Mouse (Mus musculus): ENCODE results near the gene Ppp1r36. TPM values are rescaled to one million over a fixed set of nuclear protein-coding genes. Genes with fewer than 3 reads are reported as not detected.

The Ppp1r36 gene
- polyA plus RNA-seq, 1 experiment from 2014 or later = 1.9 TPM

DNA sequence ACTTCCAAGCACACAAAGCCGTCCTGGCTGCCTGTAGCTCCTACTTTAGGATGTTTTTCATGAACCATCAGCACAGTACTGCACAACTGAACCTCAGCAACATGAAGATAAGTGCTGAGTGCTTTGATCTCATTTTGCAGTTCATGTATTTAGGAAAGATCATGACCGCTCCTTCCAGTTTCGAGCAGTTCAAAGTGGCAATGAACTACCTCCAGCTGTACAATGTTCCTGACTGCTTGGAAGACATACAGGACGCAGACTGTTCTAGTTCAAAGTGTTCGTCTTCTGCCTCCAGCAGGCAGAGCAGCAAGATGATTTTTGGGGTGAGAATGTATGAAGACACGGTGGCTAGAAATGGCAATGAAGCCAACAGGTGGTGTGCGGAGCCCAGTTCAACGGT lies 32.0 kb upstream of the Ppp1r36 start:
- Histone ChIP-seq H3K27ac (ENCODE audit: low read length) (no peak overlapping the region), H3K4me1 (ENCODE audit: control insufficient read depth, insufficient read depth, low read length) (no peaks in the 10 kb centered on the region), H3K27me3 (ENCODE audit: control insufficient read depth, insufficient read depth, low read depth, low read length) (no peaks in the 10 kb centered on the region), H3K4me3 (ENCODE audit: low read depth, low read length) (no peak overlapping the region), H3K36me3 (ENCODE audit: control insufficient read depth, insufficient read depth, low read length) (peaks cover 6% of the 10 kb centered on the region; the same call in 1 of the 2 replicates), H3K9ac (ENCODE audit: low read depth, low read length) (no peak overlapping the region), H3K4me2 (ENCODE audit: low read length) (no peak overlapping the region), H3K9me3 (replicated peaks; ENCODE audit: control insufficient read depth, low read length, poor library complexity, severe bottlenecking) (no peaks in the 10 kb centered on the region)
- no peak for ATAC-seq
- 94% methylated on average over 8 of the region's 8 CpGs for WGBS

DNA sequence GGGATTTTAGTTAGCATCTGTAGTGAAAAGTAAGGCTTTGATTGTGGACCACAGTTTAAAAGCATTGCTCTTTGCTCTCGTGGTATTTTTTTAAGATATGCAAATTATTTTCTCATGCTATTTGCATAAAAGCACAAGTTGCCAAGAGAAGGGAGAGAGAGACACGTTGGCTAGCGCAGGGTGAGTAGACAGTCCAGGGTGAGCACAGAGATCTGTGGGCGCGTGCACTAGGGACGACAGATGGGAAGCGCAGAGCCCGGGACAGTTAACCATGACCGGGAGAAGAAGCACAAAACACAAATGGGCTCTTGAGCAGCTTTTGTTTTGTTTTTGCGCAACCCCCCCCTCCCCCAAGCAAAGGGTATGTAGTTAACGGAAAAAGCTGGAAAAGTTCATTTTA lies 28.5 kb upstream of the Ppp1r36 start:
- Histone ChIP-seq H3K4me1 (ENCODE audit: control insufficient read depth, insufficient read depth, low read length) (no peaks in the 10 kb centered on the region), H3K36me3 (ENCODE audit: control insufficient read depth, insufficient read depth, low read length) (peaks cover 6% of the 10 kb centered on the region; the same call in 1 of the 2 replicates), H3K27ac (ENCODE audit: low read length) (no peak overlapping the region), H3K4me2 (ENCODE audit: low read length) (no peak overlapping the region), H3K9ac (ENCODE audit: low read depth, low read length) (no peak overlapping the region), H3K9me3 (replicated peaks; ENCODE audit: control insufficient read depth, low read length, poor library complexity, severe bottlenecking) (no peaks in the 10 kb centered on the region), H3K4me3 (ENCODE audit: low read depth, low read length) (no peak overlapping the region), H3K27me3 (ENCODE audit: control insufficient read depth, insufficient read depth, low read depth, low read length) (no peaks in the 10 kb centered on the region)
- WGBS = 65% methylated on average over 11 of the region's 11 CpGs
- ATAC-seq = no peak

DNA sequence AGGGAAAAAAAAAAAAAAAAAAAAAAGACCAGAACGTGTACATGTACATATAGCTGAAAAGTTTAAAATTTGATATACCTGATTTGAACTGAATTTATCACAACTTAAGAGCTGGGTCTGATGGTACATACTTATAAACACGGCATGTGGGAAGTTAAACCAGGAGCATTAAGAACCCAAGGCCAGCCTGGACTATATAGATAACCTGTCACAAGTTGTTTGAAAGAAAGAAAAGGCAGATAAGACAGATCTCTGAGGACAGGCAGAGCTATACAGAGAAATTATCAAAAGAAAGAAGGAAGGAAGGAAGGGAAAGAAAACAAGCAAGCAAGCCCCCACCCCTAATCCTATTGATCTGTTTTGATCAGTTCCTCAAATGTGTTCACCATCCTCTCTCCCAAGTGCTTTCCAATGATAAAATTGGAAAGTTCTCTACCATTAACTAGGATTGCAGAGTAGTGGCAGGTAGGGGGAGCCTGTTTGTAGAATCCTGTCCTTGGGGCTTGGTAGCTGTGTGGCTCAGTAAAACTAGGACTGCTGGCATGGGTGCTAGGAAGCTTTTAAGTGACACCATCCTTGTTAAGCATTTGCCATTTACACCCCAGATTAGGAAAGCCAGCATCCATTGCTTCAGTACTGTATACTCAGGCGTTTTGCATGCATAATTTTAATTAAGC lies 25.6 kb upstream of the Ppp1r36 start:
- ATAC-seq = no peak
- WGBS = 81% methylated on average over 3 of the region's 3 CpGs
- H3K9ac ChIP-seq (ENCODE audit: low read depth, low read length) = no peak overlapping the region

GRCm38 (mm10) chr12:76392979-76393378 lies 24.4 kb upstream of the Ppp1r36 start:
- no peak overlapping the region for H3K27ac ChIP-seq (ENCODE audit: low read length)
- no peaks in the 10 kb centered on the region for H3K36me3 ChIP-seq (ENCODE audit: control insufficient read depth, insufficient read depth, low read length)
- H3K4me3 ChIP-seq (ENCODE audit: low read depth, low read length) = no peak overlapping the region
- H3K9ac ChIP-seq (ENCODE audit: low read depth, low read length) = no peak overlapping the region
- H3K4me2 ChIP-seq (ENCODE audit: low read length) = no peak overlapping the region
- no peaks in the 10 kb centered on the region for H3K4me1 ChIP-seq (ENCODE audit: control insufficient read depth, insufficient read depth, low read length)
- H3K27me3 ChIP-seq (ENCODE audit: control insufficient read depth, insufficient read depth, low read depth, low read length) = no peaks in the 10 kb centered on the region
- WGBS = 82% methylated on average over 5 of the region's 5 CpGs
- no peak for ATAC-seq
- no peaks in the 10 kb centered on the region for H3K9me3 ChIP-seq (replicated peaks; ENCODE audit: control insufficient read depth, low read length, poor library complexity, severe bottlenecking)

More for the DNA sequence above, 25.6 kb upstream of the Ppp1r36 start:
- Histone ChIP-seq H3K27me3 (ENCODE audit: control insufficient read depth, insufficient read depth, low read depth, low read length) (no peaks in the 10 kb centered on the region), H3K4me1 (ENCODE audit: control insufficient read depth, insufficient read depth, low read length) (no peaks in the 10 kb centered on the region), H3K27ac (ENCODE audit: low read length) (no peak overlapping the region), H3K4me2 (ENCODE audit: low read length) (no peak overlapping the region), H3K36me3 (ENCODE audit: control insufficient read depth, insufficient read depth, low read length) (0 out of 2 replicates have a peak, but pooled peaks cover under 1% of the 10 kb centered on the region), H3K4me3 (ENCODE audit: low read depth, low read length) (no peak overlapping the region), H3K9me3 (replicated peaks; ENCODE audit: control insufficient read depth, low read length, poor library complexity, severe bottlenecking) (no peaks in the 10 kb centered on the region)

DNA sequence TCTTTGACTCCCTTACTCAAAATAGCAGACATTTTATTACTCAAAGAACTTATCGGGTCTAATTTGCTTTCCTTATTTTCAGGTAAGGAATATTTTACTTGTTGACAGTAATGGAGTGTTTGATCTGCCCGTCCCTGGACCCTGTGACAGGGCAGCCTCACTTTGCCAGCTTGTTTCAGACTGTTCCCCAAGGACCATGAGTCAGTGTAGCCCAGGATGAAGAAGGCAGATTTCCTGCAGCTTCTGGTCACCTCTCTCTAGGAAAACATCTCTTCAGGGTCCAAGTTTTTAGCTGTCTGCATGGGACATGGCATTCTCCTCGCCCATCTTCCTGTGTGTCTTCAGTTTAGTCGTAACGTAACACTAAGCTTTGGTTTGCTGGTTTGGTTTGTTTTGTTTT lies 20.1 kb upstream of the Ppp1r36 start:
- ATAC-seq = no peak
- H3K9ac ChIP-seq (ENCODE audit: low read depth, low read length) = no peak overlapping the region
- H3K4me2 ChIP-seq (ENCODE audit: low read length) = no peak overlapping the region
- H3K36me3 ChIP-seq (ENCODE audit: control insufficient read depth, insufficient read depth, low read length) = no peaks in the 10 kb centered on the region
- H3K4me1 ChIP-seq (ENCODE audit: control insufficient read depth, insufficient read depth, low read length) = no peaks in the 10 kb centered on the region
- H3K27ac ChIP-seq (ENCODE audit: low read length) = no peak overlapping the region
- WGBS = 88% methylated on average over 5 of the region's 5 CpGs
- 0 out of 2 replicates have a peak, but pooled peaks cover 3% of the 10 kb centered on the region for H3K27me3 ChIP-seq (ENCODE audit: control insufficient read depth, insufficient read depth, low read depth, low read length)
- H3K9me3 ChIP-seq (replicated peaks; ENCODE audit: control insufficient read depth, low read length, poor library complexity, severe bottlenecking) = no peaks in the 10 kb centered on the region
- no peak overlapping the region for H3K4me3 ChIP-seq (ENCODE audit: low read depth, low read length)

DNA sequence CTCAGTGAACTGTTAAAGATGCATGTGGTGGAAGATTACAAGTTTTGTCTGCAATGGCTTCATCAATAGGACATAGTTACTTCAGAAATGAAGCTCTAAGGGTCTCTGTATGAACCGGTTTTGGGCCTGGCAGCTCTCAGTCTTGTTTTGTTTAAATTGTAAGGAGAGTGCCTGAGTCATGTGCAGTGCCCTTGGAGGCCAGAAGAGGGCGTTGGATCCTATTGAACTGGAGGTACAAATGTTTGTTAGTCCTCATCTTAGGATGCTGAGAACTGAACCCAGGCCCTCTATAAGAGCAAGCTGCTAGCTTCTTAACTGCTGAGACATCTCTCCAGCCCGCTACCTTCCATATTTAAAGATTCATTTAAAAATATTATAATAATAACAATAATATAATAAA lies 15.7 kb upstream of the Ppp1r36 start:
- Histone ChIP-seq H3K4me1 (ENCODE audit: control insufficient read depth, insufficient read depth, low read length) (peaks cover 4% of the 10 kb centered on the region; the same call in 1 of the 2 replicates), H3K36me3 (ENCODE audit: control insufficient read depth, insufficient read depth, low read length) (no peaks in the 10 kb centered on the region), H3K9me3 (replicated peaks; ENCODE audit: control insufficient read depth, low read length, poor library complexity, severe bottlenecking) (no peaks in the 10 kb centered on the region), H3K4me3 (ENCODE audit: low read depth, low read length) (no peak overlapping the region), H3K9ac (ENCODE audit: low read depth, low read length) (no peak overlapping the region), H3K4me2 (ENCODE audit: low read length) (no peak overlapping the region), H3K27ac (ENCODE audit: low read length) (no peak overlapping the region), H3K27me3 (ENCODE audit: control insufficient read depth, insufficient read depth, low read depth, low read length) (peaks cover 15% of the 10 kb centered on the region)
- ATAC-seq = no peak
- 56% methylated on average over 3 of the region's 3 CpGs for WGBS

GRCm38 (mm10) chr12:76402991-76403885 lies 14.1 kb upstream of the Ppp1r36 start:
- Histone ChIP-seq H3K9ac (ENCODE audit: low read depth, low read length) (peak overlapping the region; percentile 60), H3K9me3 (replicated peaks; ENCODE audit: control insufficient read depth, low read length, poor library complexity, severe bottlenecking) (no peaks in the 10 kb centered on the region), H3K4me2 (ENCODE audit: low read length) (peak overlapping the region; percentile 74), H3K27ac (ENCODE audit: low read length) (peak overlapping the region; percentile 71), H3K27me3 (ENCODE audit: control insufficient read depth, insufficient read depth, low read depth, low read length) (peaks cover 27% of the 10 kb centered on the region), H3K4me1 (ENCODE audit: control insufficient read depth, insufficient read depth, low read length) (peaks cover 4% of the 10 kb centered on the region; the same call in 1 of the 2 replicates), H3K4me3 (ENCODE audit: low read depth, low read length) (peak overlapping the region; percentile 50), H3K36me3 (ENCODE audit: control insufficient read depth, insufficient read depth, low read length) (no peaks in the 10 kb centered on the region)
- peak; percentile 92 for ATAC-seq
- WGBS = under 1% methylated on average over 52 of the region's 54 CpGs

- peak within 1 kb of the TSS; percentile 74 for H3K4me2 ChIP-seq (ENCODE audit: low read length)
Measured at GRCm38 (mm10) chr12:76403886-76404537, 13.3 kb upstream of the Ppp1r36 start, which contains the start of gene Hspa2. Gene Hspa2, plus strand, starts transcription at chr12:76404176.

More at GRCm38 (mm10) chr12:76403886-76404537, 13.3 kb upstream of the Ppp1r36 start, which contains the start of gene Hspa2:
- peak within 1 kb of the TSS; percentile 60 for H3K9ac ChIP-seq (ENCODE audit: low read depth, low read length)
- H3K9me3 ChIP-seq (replicated peaks; ENCODE audit: control insufficient read depth, low read length, poor library complexity, severe bottlenecking) = no peaks in the 10 kb centered on the region
- under 1% methylated on average over 53 of the region's 54 CpGs for WGBS
- H3K4me1 ChIP-seq (ENCODE audit: control insufficient read depth, insufficient read depth, low read length) = peaks cover 4% of the 10 kb centered on the region; the same call in 1 of the 2 replicates
- peak; percentile 98 for ATAC-seq
- peak within 1 kb of the TSS; percentile 71 for H3K27ac ChIP-seq (ENCODE audit: low read length)
- peak within 1 kb of the TSS; percentile 50 for H3K4me3 ChIP-seq (ENCODE audit: low read depth, low read length)
- H3K36me3 ChIP-seq (ENCODE audit: control insufficient read depth, insufficient read depth, low read length) = no peaks in the 10 kb centered on the region
- H3K27me3 ChIP-seq (ENCODE audit: control insufficient read depth, insufficient read depth, low read depth, low read length) = peaks cover 27% of the 10 kb centered on the region
